Mouse (Mus musculus): ENCODE data around the gene Arhgef25. TPM values are rescaled to one million over a fixed set of nuclear protein-coding genes. Genes with fewer than 3 reads are reported as not detected.
"Not testable (repeated sequence)": the region's sequence is repeated elsewhere in the genome, so short reads cannot be mapped to it uniquely, and the experiment has no call there.

Arhgef25 gene
- total RNA-seq, 2 experiments from 2014 or later: 395 to 408 TPM

DNA sequence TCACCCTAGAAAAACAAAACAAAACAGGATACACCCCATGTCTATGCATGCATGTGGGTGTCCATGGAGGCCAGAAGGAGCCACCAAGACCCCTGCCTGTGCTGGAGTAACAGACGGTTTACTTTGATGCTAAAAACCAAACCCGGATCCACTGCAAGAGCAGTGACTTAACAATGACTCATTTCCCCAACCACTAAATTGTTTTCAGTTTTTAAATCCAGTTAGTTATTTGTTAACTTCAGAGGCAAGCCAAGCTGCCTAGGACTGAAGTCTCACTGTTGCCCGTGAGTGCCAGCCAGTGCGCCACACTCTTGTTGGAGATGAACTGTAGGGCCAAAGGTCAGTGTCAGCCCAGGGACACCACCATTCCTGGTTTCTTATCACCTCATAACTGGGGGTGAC is 39.4 kb downstream of the Arhgef25 start:
- DNase-seq (ENCODE audit: low spot score in 2 of 2): no peak
- no peak for TF ChIP-seq CTCF (conservative IDR thresholded peaks at IDR 0.05)
- Histone ChIP-seq H3K4me3 (no peak overlapping the region), H3K27ac (no peak overlapping the region)

DNA sequence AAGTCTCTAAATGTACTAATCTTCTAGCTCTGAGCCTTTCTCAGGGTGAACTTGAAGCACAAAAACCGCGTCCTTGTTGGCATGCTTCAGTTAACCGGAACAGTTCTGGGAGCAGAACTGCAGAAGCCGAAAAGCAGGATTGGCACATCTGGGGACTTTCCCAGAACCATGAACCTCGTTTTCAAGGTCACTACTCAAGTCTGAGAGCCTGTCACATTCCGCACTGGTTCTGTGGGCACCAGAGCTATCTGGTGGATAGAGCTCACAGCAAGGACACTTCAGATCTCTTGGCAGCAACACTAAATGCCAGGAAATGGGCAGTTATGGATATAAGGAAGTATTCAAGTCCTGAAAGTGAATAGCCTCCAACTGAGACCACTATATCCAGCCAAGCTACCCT is 42.7 kb downstream of the Arhgef25 start:
- no peak for DNase-seq (ENCODE audit: low spot score in 2 of 2)
- TF ChIP-seq CTCF (conservative IDR thresholded peaks at IDR 0.05): no peak

DNA sequence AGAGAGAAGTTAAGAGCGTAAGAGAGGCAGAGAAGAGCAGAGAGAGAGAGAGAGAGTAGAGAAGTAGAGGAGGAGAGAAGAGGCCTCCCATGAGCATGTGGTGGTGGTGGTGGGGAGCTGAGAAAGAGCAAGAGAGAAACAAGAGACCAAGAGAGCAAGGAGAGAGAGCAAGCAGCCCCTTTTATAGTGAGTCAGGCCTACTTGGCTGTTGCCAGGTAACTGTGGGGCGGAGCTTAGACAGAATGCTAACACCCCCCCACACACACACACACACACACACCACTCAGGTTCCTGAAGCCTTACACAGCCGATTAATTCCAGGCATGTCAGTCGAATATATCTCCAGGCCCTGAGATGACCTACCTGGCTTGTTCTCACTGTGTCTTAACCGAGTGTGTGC is 44.6 kb downstream of the Arhgef25 start:
- no peak overlapping the region for H3K4me3 ChIP-seq
- H3K27ac ChIP-seq: no peak overlapping the region
- no peak for TF ChIP-seq CTCF (conservative IDR thresholded peaks at IDR 0.05)
- no peak for DNase-seq (ENCODE audit: low spot score in 2 of 2)

More for the DNA sequence above, 42.7 kb downstream of the Arhgef25 start:
- Histone ChIP-seq H3K4me3 (no peak overlapping the region), H3K27ac (no peak overlapping the region)

DNA sequence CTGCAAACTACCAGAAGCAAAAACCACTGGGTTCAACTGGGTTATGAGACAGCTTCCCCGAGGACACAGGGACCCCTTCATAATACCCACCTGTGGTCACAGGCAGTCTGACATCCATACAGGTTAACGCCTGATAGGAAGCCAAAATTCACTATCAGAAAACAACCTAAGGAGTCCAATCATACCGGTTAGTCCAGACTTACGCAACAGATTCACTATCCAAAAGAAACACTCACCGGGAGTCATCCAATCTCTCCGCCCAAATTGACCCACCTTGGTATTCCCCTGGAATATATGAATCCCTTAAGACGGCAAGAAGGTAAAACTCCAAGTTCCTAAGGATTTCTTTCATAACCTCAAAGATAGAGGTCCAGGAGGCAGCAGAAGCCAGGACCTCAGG is 45.3 kb downstream of the Arhgef25 start:
- no peak overlapping the region for H3K4me3 ChIP-seq
- no peak for DNase-seq (ENCODE audit: low spot score in 2 of 2)
- H3K27ac ChIP-seq: no peak overlapping the region
- no peak for TF ChIP-seq CTCF (conservative IDR thresholded peaks at IDR 0.05)

DNA sequence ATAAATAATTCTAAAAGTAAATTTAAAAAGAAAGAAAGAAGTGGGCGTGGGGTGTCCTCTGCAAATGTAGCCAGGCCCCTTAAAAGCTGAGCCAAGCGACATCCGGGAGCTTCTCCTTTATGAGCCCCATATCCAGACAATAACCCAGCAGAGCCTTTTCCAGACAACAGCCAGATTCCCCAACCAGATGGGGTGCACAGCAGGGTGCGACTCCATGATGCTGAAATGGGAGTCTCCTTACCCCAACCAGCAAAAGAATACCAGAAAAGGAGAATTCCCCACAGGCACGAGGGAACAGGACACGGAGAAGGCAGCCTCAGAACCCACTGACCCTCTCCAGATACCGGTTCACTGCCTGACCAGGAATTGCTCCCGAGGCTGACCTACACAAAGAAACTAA is 46.7 kb downstream of the Arhgef25 start:
- Histone ChIP-seq H3K27ac (no peak overlapping the region), H3K4me3 (no peak overlapping the region)
- no peak for TF ChIP-seq CTCF (conservative IDR thresholded peaks at IDR 0.05)
- no peak for DNase-seq (ENCODE audit: low spot score in 2 of 2)

DNA sequence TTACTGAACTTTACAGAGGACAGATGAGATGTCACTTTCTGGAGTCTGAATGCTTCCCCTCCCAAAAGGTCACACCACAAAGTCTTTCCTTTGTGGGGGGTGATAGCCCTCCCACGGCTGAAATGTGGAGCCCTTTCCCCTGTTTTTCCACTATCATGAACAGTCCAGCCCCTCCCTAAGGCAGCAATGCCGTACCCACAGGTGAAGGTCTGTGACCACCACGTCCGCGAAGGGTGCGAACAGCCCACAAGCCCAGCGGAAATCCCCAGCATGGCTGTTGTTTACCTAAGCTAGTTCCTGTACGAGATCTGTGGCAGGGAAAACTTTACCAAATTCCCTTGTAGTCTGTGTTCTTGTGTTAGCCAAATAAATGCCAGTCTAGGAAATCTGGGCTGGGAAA is 48.4 kb downstream of the Arhgef25 start:
- no peak for TF ChIP-seq CTCF (conservative IDR thresholded peaks at IDR 0.05)
- DNase-seq (ENCODE audit: low spot score in 2 of 2): no peak
- Histone ChIP-seq H3K27ac (no peak overlapping the region), H3K4me3 (no peak overlapping the region)

DNA sequence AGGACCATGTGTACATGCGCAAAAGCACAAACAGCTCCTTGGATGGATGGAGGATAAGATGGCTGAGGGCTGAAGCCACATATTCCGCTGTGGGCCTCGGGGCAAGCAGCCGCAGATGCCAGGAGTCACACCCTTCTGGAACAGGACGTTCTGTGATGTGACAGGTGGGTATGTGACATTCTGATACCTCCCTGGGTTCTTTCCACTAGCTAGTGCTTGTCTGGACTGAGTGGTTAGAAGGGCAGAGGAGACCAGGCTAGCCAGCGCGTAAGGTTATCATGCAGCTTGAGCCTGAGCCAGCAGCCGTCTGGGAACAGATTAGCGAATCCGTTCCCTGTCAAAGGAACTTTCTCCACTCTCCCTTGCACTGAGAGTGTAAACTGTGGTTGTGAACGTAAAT is 48.9 kb downstream of the Arhgef25 start:
- no peak overlapping the region for H3K27ac ChIP-seq
- TF ChIP-seq CTCF (conservative IDR thresholded peaks at IDR 0.05): no peak

DNA sequence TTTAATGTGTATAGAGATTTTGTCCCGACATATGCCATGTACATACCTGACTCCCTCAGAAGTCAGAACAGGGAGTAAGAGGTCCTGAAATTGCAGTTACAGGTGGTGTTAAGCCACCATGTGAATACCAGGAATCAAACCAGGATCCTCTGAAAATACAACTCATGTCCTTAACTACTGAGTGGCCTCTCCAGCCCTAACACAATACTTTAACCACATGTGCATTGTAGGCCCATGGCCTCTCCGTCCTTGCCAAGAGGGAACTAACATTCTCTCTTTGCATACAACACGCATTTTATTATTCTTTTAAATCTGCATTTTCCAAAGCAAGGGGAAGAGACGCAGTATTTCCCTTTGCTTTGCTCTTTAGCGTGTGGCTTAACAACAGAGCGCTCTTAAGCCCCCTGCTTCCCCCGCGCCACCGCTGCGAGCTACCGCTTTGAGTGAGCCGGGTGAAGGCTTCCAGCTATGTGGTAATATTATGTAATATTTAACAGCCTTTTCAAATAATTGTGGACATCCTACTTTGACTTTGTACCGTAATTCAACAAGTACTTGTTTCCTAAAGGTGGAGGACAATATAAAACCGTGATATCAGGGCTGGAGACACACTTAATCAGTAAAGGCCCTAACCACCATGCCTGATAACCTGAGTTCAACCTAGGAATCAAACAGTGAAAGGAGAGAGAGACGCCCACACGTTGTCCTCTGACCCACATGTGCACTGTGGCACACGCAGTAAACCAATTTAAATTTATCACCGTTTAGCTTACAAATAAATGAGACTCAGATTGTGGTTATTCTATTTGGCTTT is 51.3 kb downstream of the Arhgef25 start:
- Histone ChIP-seq H3K27ac (no peak overlapping the region), H3K4me3 (no peak overlapping the region)
- no peak for TF ChIP-seq CTCF (conservative IDR thresholded peaks at IDR 0.05)
- DNase-seq (ENCODE audit: low spot score in 2 of 2): no peak

More for the DNA sequence above, 48.9 kb downstream of the Arhgef25 start:
- DNase-seq (ENCODE audit: low spot score in 2 of 2): no peak
- no peak overlapping the region for H3K4me3 ChIP-seq

DNA sequence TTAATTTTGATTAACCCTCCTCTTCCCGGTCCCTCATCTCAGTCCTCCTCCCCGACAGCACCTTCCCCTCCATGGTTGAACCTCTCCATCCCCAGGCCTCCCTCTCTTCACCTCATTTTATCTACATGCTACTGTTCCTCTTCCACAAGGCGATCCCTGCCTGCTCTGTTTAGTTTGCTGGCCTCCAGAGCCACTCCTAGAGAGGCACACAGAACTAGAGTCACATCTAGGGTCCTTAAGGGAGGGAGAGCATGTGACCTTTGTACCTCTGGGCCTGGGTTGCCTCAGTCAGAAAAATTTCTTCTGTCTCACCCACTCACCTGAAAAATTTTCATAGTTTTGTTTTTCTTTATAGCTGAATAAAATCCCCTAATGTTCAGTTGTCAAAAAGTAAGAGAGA is 52.0 kb downstream of the Arhgef25 start:
- no peak for DNase-seq (ENCODE audit: low spot score in 2 of 2)
- no peak for TF ChIP-seq CTCF (conservative IDR thresholded peaks at IDR 0.05)
- H3K27ac ChIP-seq: no peak overlapping the region
- no peak overlapping the region for H3K4me3 ChIP-seq

DNA sequence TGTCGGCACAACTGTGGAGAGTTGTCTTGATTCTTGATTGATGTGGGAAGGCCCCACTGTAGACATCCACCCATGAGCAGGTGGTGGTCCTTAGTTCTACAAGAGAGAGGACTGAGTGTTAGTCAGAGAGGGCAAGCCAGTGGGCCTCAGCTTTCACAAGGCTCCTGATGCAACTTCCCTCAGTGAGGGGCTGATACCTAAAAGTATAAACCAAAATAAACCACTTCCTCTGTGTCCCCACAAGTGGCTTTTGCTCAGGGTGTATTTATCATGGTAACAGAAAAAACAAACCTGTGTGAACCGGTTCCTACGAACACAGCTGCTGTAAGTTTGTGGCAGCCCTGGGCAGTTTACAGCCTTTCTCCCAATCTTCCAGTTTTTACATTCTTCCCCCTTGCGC is 53.4 kb downstream of the Arhgef25 start:
- TF ChIP-seq CTCF (conservative IDR thresholded peaks at IDR 0.05): no peak
- DNase-seq (ENCODE audit: low spot score in 2 of 2): no peak
- Histone ChIP-seq H3K27ac (no peak overlapping the region), H3K4me3 (no peak overlapping the region)

DNA sequence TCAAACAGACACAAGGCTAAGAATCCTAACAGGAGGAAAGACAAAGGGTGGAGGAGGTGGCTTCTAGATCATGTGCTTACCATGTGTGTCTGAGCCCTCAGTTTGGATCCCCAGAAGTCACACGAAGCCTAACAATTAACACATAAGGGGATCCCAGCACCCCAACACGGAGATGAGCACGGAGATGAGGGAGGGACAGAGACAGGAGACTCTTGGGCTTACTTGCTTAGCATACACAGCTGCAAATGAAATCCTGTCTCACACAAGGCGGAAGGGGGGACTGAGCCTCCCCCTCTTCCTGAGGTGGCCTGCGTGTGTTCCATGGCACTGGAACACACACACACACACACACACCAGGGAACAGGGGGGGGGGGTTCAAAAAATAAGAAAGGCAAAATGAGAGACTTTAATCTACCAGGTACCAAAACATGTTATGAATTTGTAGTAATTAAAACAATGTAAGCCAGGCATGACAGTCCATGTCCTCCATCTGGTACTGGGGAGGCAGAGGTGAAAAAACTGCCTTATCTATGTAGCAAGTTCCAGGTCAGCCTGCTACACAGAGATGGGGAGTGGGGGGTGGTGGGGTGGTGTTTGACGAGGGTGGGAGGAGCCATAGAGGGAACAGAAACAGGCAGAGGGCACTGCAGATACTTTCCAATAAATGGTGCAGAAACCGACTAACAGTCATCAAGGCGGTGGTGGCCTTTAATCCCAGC is 54.6 kb downstream of the Arhgef25 start:
- no peak for TF ChIP-seq CTCF (conservative IDR thresholded peaks at IDR 0.05)
- no peak overlapping the region for H3K4me3 ChIP-seq
- no peak for DNase-seq (ENCODE audit: low spot score in 2 of 2)

DNA sequence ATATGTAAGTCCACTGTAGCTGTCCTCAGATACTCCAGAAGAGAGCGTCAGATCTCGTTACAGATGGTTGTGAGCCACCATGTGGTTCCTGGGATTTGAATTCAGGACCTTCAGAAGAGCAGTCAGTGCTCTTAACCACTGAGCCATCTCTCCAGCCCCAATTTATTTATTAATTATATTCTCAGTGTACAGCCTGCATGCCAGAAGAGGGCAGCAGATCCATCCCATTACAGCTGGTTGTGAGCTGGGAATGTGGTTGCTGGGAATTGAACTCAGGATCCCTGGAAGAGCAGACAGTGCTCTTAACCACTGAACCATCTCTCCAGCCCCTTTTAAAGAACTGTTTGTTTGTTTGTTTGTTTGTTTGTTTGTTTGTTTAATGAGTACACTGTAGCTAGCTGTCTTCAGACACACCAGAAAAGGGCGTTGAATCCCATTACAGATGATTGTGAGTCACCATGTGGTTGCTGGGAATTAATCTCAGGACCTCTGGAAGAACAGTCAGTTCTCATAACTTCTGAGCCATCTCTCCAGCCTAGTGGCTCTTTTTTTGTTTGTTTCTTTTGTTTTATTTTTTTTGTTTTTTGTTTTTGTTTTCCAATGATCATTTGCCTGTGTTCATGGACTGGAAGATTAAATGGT is 55.4 kb downstream of the Arhgef25 start:
- not testable (repeated sequence) for DNase-seq (ENCODE audit: low spot score in 2 of 2); H3K27ac ChIP-seq; H3K4me3 ChIP-seq
- TF ChIP-seq CTCF (conservative IDR thresholded peaks at IDR 0.05): peak; percentile 52

More for the DNA sequence above, 54.6 kb downstream of the Arhgef25 start:
- H3K27ac ChIP-seq: no peak overlapping the region

Other genes starting within 250 kb of the Arhgef25 start
- gene Ctdsp2, start 211.4 kb downstream of the Arhgef25 start, total RNA-seq (2021): 100 to 1,000 TPM; 106 to 116 TPM
- gene Avil, start 189.4 kb downstream of the Arhgef25 start, total RNA-seq (2021): under 1 TPM; 0.32 to 0.87 TPM
- gene Tsfm, start 159.2 kb downstream of the Arhgef25 start, total RNA-seq (2021): 10 to 100 TPM; 29.7 to 30.1 TPM
- gene Mettl1, start 148.7 kb downstream of the Arhgef25 start, total RNA-seq (2021): 10 to 100 TPM; 12.7 to 14.0 TPM
- gene Eef1akmt3, start 148.6 kb downstream of the Arhgef25 start, total RNA-seq (2021): under 1 TPM; 0.12 to 0.20 TPM
- 1 to 10 TPM; 1.0 to 1.1 TPM for gene Cyp27b1, start 141.8 kb downstream of the Arhgef25 start, total RNA-seq (2021)
- gene March9, start 129.9 kb downstream of the Arhgef25 start, total RNA-seq (2021): 10 to 100 TPM; 19.8 TPM
- 10 to 100 TPM; 84.6 to 94.8 TPM for gene Cdk4, start 126.5 kb downstream of the Arhgef25 start, total RNA-seq (2021)
- gene Tspan31, start 119.8 kb downstream of the Arhgef25 start, total RNA-seq (2021): 10 to 100 TPM; 57.2 to 62.1 TPM
- gene Agap2, start 114.8 kb downstream of the Arhgef25 start, total RNA-seq (2021): 100 to 1,000 TPM; 820 to 844 TPM
- gene Os9, start 69.0 kb downstream of the Arhgef25 start, total RNA-seq (2021): 100 to 1,000 TPM; 100 to 102 TPM
- gene B4galnt1, start 24.9 kb downstream of the Arhgef25 start, total RNA-seq (2021): 100 to 1,000 TPM; 116 to 123 TPM
- 10 to 100 TPM; 21.9 to 25.4 TPM for gene Slc26a10, start 9.4 kb downstream of the Arhgef25 start, total RNA-seq (2021)
- gene Dtx3, start 5.6 kb upstream of the Arhgef25 start, total RNA-seq (2021): 100 to 1,000 TPM; 227 to 255 TPM
- 10 to 100 TPM; 98.0 to 98.6 TPM for gene Pip4k2c, start 21.5 kb upstream of the Arhgef25 start, total RNA-seq (2021)
- gene Kif5a, start 73.3 kb upstream of the Arhgef25 start, total RNA-seq (2021): 100 to 1,000 TPM; 715 to 773 TPM
- gene Dctn2, start 76.3 kb upstream of the Arhgef25 start, total RNA-seq (2021): 100 to 1,000 TPM; 259 to 272 TPM
- gene Mbd6, start 98.9 kb upstream of the Arhgef25 start, total RNA-seq (2021): 10 to 100 TPM; 54.3 to 60.6 TPM
- 10 to 100 TPM; 55.6 to 60.0 TPM for gene Mars, start 121.7 kb upstream of the Arhgef25 start, total RNA-seq (2021)
- under 1 TPM; 0.56 to 0.79 TPM for gene Arhgap9, start 131.9 kb upstream of the Arhgef25 start, total RNA-seq (2021)
- gene Gli1, start 151.9 kb upstream of the Arhgef25 start, total RNA-seq (2021): 1 to 10 TPM; 2.5 to 3.1 TPM
- gene Inhbe, start 164.3 kb upstream of the Arhgef25 start, total RNA-seq (2021): not detected
- gene Inhbc, start 180.3 kb upstream of the Arhgef25 start, total RNA-seq (2021): not detected
- gene R3hdm2, start 190.2 kb upstream of the Arhgef25 start, total RNA-seq (2021): 100 to 1,000 TPM; 153 to 170 TPM